Mouse (Mus musculus): ENCODE data around the gene Gm45234. TPM values are rescaled to one million over a fixed set of nuclear protein-coding genes. Genes with fewer than 3 reads are reported as not detected.

The Gm45234 gene
- total and polyA plus RNA-seq, 3 experiments: not detected

DNA sequence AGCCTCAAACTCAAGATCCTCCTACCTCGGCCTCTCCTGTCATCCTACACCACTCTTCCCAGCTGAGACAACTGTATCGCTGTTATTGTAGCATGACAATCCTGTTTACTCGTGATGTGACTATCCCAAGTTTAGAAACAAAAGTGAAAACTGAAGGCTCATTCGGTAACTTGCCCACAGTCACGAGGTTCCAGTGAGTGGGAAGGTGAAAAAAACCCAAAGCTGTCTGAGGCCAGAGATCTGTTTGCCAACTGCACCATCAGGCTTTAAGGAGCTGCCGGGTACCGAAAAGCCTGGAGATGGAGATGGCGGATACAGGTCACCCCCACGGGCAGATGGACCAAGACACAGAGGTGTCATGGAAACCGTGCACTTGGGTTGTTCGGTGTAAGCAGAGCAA lies 18.8 kb downstream of the Gm45234 start:
- TF ChIP-seq BHLHE40 (IDR thresholded peaks at IDR 0.05; ENCODE audit: low read depth, low read length): 0 out of 2 replicates have a peak, but pooled peaks have one; percentile 40
- TF ChIP-seq POLR2AphosphoS2 (IDR thresholded peaks at IDR 0.05; ENCODE audit: low read depth, low read length): no peak
- H3K27ac ChIP-seq (ENCODE audit: insufficient read depth, low read depth): no peak overlapping the region
- peak overlapping the region; percentile 37; the same call in 1 of the 2 replicates for H3K9ac ChIP-seq (ENCODE audit: insufficient read depth, low read depth)
- H3K4me1 ChIP-seq (ENCODE audit: control insufficient read depth in 1 of 2, insufficient read depth in 2 of 2): peaks cover 32 to 74% of the 10 kb centered on the region in 2 experiments
- no peak for DNase-seq (ENCODE audit: extremely low read depth)
- in situ Hi-C loops (cut with MboI; ENCODE audit: low pct_ligation_motif_present, low pct_unique_long_range_greater_than_20kb, low sequenced_read_pairs) (no loop called here), dilution Hi-C loops (cut with MboI; ENCODE audit: extremely low pct_ligation_motif_present, extremely low pct_unique_long_range_greater_than_20kb, low sequenced_read_pairs) (no loop called here)
- peak overlapping the region in 1 of 3 experiments; percentile 13 for H3K4me3 ChIP-seq (replicated peaks in 1 of 3; ENCODE audit: low read depth in 2 of 3, low read length in 2 of 3, poor library complexity in 1 of 3)
- H3K9me3 ChIP-seq (replicated peaks; ENCODE audit: low read length): no peaks in the 10 kb centered on the region
- H3K4me2 ChIP-seq (ENCODE audit: insufficient read depth, low read depth, poor library complexity, severe bottlenecking): peak overlapping the region; percentile 63
- H3K36me3 ChIP-seq (replicated peaks in 1 of 2; ENCODE audit: control insufficient read depth in 1 of 2, insufficient read depth in 1 of 2, low read length in 1 of 2): peaks cover 2% of the 10 kb centered on the region in 2 experiments
- H3K79me2 ChIP-seq (replicated peaks; ENCODE audit: control insufficient read depth, extremely low read depth, insufficient read depth, poor library complexity, severe bottlenecking): peaks cover 7% of the 10 kb centered on the region
- H3K27me3 ChIP-seq (replicated peaks): no peaks in the 10 kb centered on the region

DNA sequence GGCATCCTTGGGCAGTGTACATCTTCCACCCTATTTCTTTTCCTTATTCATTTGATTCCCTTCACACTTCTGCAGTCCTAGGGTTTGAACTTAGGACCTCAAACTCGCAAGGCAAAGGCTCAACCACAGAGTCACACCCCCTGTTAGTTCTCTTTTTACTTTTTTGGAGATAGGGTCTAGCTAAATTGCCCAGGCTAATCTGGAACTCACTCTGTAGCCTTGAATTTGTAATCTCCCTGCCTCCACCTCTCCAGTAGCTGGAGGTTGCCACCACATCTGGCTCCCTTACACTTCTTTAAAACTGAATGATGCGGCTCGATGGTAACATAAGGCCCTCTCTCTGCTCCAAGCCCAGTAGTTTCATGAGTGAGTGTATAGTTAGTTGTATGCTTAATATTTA lies 21.4 kb downstream of the Gm45234 start:
- in situ Hi-C loops (cut with MboI; ENCODE audit: low pct_ligation_motif_present, low pct_unique_long_range_greater_than_20kb, low sequenced_read_pairs) (no loop called here), dilution Hi-C loops (cut with MboI; ENCODE audit: extremely low pct_ligation_motif_present, extremely low pct_unique_long_range_greater_than_20kb, low sequenced_read_pairs) (no loop called here)
- Histone ChIP-seq H3K79me2 (replicated peaks; ENCODE audit: control insufficient read depth, extremely low read depth, insufficient read depth, poor library complexity, severe bottlenecking) (peaks cover 19% of the 10 kb centered on the region), H3K27ac (ENCODE audit: insufficient read depth, low read depth) (no peak overlapping the region), H3K4me3 (replicated peaks in 1 of 3; ENCODE audit: low read depth in 2 of 3, low read length in 2 of 3, poor library complexity in 1 of 3) (no peak overlapping the region), H3K4me1 (ENCODE audit: control insufficient read depth in 1 of 2, insufficient read depth in 2 of 2) (peaks cover 33 to 77% of the 10 kb centered on the region in 2 experiments), H3K4me2 (ENCODE audit: insufficient read depth, low read depth, poor library complexity, severe bottlenecking) (no peak overlapping the region), H3K27me3 (replicated peaks) (no peaks in the 10 kb centered on the region), H3K9ac (ENCODE audit: insufficient read depth, low read depth) (no peak overlapping the region), H3K9me3 (replicated peaks; ENCODE audit: low read length) (no peaks in the 10 kb centered on the region), H3K36me3 (replicated peaks in 1 of 2; ENCODE audit: control insufficient read depth in 1 of 2, insufficient read depth in 1 of 2, low read length in 1 of 2) (peaks cover 7 to 17% of the 10 kb centered on the region in 2 experiments)
- no peak for DNase-seq (ENCODE audit: extremely low read depth)
- TF ChIP-seq E2F4 (IDR thresholded peaks at IDR 0.05; ENCODE audit: insufficient replicate concordance, low read depth, low read length) (no peak), ZNF384 (IDR thresholded peaks at IDR 0.05; ENCODE audit: low read depth, low read length) (no peak), TBP (conservative IDR thresholded peaks at IDR 0.05; ENCODE audit: low read depth, low read length) (no peak)

DNA sequence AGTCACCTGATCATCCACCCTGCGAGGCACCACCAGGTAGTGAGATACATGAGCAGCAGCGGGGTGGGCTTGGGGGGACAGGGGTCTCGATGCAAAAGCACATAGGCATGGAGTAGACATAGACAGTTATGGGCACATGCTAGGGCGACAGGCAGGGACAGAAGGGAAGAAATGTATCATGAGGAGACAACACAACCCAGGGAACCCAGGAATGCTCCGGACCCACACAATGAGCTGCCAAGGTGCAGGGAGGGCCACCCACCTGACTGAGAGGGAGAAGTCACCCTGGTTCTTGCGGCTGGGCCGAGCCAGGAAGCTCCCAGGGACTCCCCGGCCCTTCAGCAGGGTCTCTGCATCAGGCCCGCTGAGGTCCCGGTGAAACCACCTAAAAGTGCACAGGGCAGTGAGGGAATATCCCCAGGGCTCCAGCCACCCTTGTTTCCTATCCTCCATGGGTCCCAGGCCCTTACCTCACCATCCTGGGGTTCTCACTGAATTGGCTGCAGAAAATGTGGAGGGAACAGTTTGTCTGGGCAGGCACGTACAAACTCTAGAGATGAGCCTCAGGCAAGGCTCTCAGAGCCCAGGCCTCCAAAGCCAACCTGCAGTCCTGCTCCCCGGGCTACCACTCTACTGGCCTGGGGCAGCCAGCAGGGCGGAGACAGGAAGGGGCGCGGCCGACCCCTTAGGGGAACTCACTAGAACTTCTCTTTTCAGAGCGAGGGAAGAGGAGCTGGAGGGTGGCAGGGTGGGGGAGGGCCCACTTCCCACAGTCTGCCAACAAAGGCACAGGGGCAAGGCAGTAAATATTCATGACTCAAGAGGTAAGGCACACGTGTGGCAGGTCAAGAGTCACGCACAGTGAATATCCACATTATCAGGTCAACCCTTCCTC lies 23.1 kb downstream of the Gm45234 start:
- dilution Hi-C loops (cut with MboI; ENCODE audit: extremely low pct_ligation_motif_present, extremely low pct_unique_long_range_greater_than_20kb, low sequenced_read_pairs): no loop called here
- peak overlapping the region; percentile 93 for H3K27ac ChIP-seq (ENCODE audit: insufficient read depth, low read depth)
- peak; percentile 88 for DNase-seq (ENCODE audit: extremely low read depth)
- TF ChIP-seq NRF1 (IDR thresholded peaks at IDR 0.05; ENCODE audit: low read depth, low read length): no peak
- TF ChIP-seq IRF4 (IDR thresholded peaks at IDR 0.05; ENCODE audit: low read depth, low read length): peak; percentile 69
- no peak; the same call in 1 of the 2 replicates for TF ChIP-seq RAD21 (IDR thresholded peaks at IDR 0.05; ENCODE audit: low read depth, low read length)
- TF ChIP-seq BHLHE40 (IDR thresholded peaks at IDR 0.05; ENCODE audit: low read depth, low read length): peak; percentile 96
- TF ChIP-seq ZC3H11A (IDR thresholded peaks at IDR 0.05; ENCODE audit: low read depth, low read length): no peak
- TF ChIP-seq GABPA (IDR thresholded peaks at IDR 0.05; ENCODE audit: insufficient replicate concordance, low read depth, low read length): no peak
- TF ChIP-seq CHD2 (IDR thresholded peaks at IDR 0.05; ENCODE audit: low read length): peak; percentile 82
- TF ChIP-seq MYC (IDR thresholded peaks at IDR 0.05; ENCODE audit: low read depth, low read length): peak; percentile 79; the same call in 1 of the 2 replicates
- TF ChIP-seq USF1 (IDR thresholded peaks at IDR 0.05; ENCODE audit: low read depth, low read length): no peak
- TF ChIP-seq MXI1 (IDR thresholded peaks at IDR 0.05; ENCODE audit: low read depth, low read length): peak; percentile 81
- no peak for TF ChIP-seq JUN (IDR thresholded peaks at IDR 0.05; ENCODE audit: insufficient read depth, low read depth, low read length)
- peak; percentile 77 for TF ChIP-seq ELF1 (IDR thresholded peaks at IDR 0.05; ENCODE audit: low read depth, low read length)
- TF ChIP-seq E2F4 (IDR thresholded peaks at IDR 0.05; ENCODE audit: insufficient replicate concordance, low read depth, low read length): no peak
- no peak for TF ChIP-seq USF2 (conservative IDR thresholded peaks at IDR 0.05; ENCODE audit: low read depth, low read length)
- TF ChIP-seq CTCF (conservative IDR thresholded peaks at IDR 0.05 in 1 of 2, IDR thresholded peaks at IDR 0.05 in 1 of 2; ENCODE audit: low read depth in 2 of 2, low read length in 2 of 2): no peak
- peak; percentile 92 for TF ChIP-seq ZMIZ1 (IDR thresholded peaks at IDR 0.05; ENCODE audit: low read depth, low read length)
- TF ChIP-seq SMC3 (IDR thresholded peaks at IDR 0.05; ENCODE audit: low read depth, low read length): 0 out of 2 replicates have a peak, but pooled peaks have one; percentile 14
- TF ChIP-seq ZNF384 (IDR thresholded peaks at IDR 0.05; ENCODE audit: low read depth, low read length): no peak
- TF ChIP-seq UBTF (IDR thresholded peaks at IDR 0.05; ENCODE audit: low read depth, low read length): peak; percentile 91; the same call in 1 of the 2 replicates
- TF ChIP-seq MAX (IDR thresholded peaks at IDR 0.05; ENCODE audit: low read length): peak; percentile 80

More for the DNA sequence above, 23.1 kb downstream of the Gm45234 start:
- H3K79me2 ChIP-seq (replicated peaks; ENCODE audit: control insufficient read depth, extremely low read depth, insufficient read depth, poor library complexity, severe bottlenecking): peaks cover 33% of the 10 kb centered on the region
- H3K4me3 ChIP-seq (replicated peaks in 1 of 3; ENCODE audit: low read depth in 2 of 3, low read length in 2 of 3, poor library complexity in 1 of 3): peak overlapping the region; percentile 69 to 78 (median 77)
- peaks cover 35 to 76% of the 10 kb centered on the region in 2 experiments for H3K4me1 ChIP-seq (ENCODE audit: control insufficient read depth in 1 of 2, insufficient read depth in 2 of 2)
- H3K36me3 ChIP-seq (replicated peaks in 1 of 2; ENCODE audit: control insufficient read depth in 1 of 2, insufficient read depth in 1 of 2, low read length in 1 of 2): peaks cover 22 to 34% of the 10 kb centered on the region in 2 experiments
- in situ Hi-C loops (cut with MboI; ENCODE audit: low pct_ligation_motif_present, low pct_unique_long_range_greater_than_20kb, low sequenced_read_pairs): no loop called here
- no peaks in the 10 kb centered on the region for H3K9me3 ChIP-seq (replicated peaks; ENCODE audit: low read length)
- peak overlapping the region; percentile 63 for H3K4me2 ChIP-seq (ENCODE audit: insufficient read depth, low read depth, poor library complexity, severe bottlenecking)
- peak overlapping the region; percentile 71 for H3K9ac ChIP-seq (ENCODE audit: insufficient read depth, low read depth)
- no peaks in the 10 kb centered on the region for H3K27me3 ChIP-seq (replicated peaks)

Measured in CH12.LX (cell line).